ENCODE assay signal across 8 mouse cellular contexts in genomic region chr4:148429686-148430085, GRCm38 (mm10). TPM values are rescaled to one million over a fixed set of nuclear protein-coding genes. Genes with fewer than 3 reads are reported as not detected.
DNase-seq lines count a peak whose midpoint lies in the region; ATAC-seq and TF ChIP-seq lines count a peak whose summit lies in the region.

No protein-coding gene starts in this region.

- no peaks in the 10 kb centered on the region for H3K4me1 ChIP-seq in lung, postnatal 0 days (ENCODE audit: insufficient read depth, low read depth, low read length)

- no peak overlapping the region for H3K4me2 ChIP-seq in lung, postnatal 0 days (replicated peaks; ENCODE audit: low read depth, low read length)

- H3K4me3 ChIP-seq in C2C12 (ENCODE audit: insufficient read depth, poor library complexity, severe bottlenecking) = no peak overlapping the region
- no peak overlapping the region for H3K4me3 ChIP-seq in lung, postnatal 0 days (ENCODE audit: low read depth, low read length)

- no peak overlapping the region for H3K9ac ChIP-seq in lung, postnatal 0 days (replicated peaks; ENCODE audit: low read depth)

- H3K36me3 ChIP-seq in C2C12 (ENCODE audit: control insufficient read depth, insufficient read depth) = peaks cover 4% of the 10 kb centered on the region
- H3K36me3 ChIP-seq in lung, postnatal 0 days (ENCODE audit: insufficient read depth, low read length) = no peaks in the 10 kb centered on the region

- peak; percentile 67 for ATAC-seq in common myeloid progenitor, adult 5-6 weeks (replicated peaks; ENCODE audit: low read depth, poor library complexity, severe bottlenecking)
- ATAC-seq in lung, postnatal 0 days = peak; percentile 16; the same call in 1 of the 2 replicates

- WGBS in lung, postnatal 0 days = 28% methylated on average over 6 of the region's 6 CpGs

- no peak for TF ChIP-seq EP300 in lung, postnatal 0 days (IDR thresholded peaks at IDR 0.05)

- H3K79me3 ChIP-seq in C2C12 (ENCODE audit: low read depth) = no peaks in the 10 kb centered on the region

- peak; percentile 38 for TF ChIP-seq CTCF in C2C12 (IDR thresholded peaks at IDR 0.05; ENCODE audit: control insufficient read depth, insufficient read depth, insufficient read length)
- TF ChIP-seq CTCF in lung, postnatal 0 days (IDR thresholded peaks at IDR 0.05) = peak; percentile 87

- H3K9me3 ChIP-seq in lung, postnatal 0 days (ENCODE audit: low read length) = no peaks in the 10 kb centered on the region

- H3K79me2 ChIP-seq in C2C12 (ENCODE audit: control insufficient read depth, insufficient read depth) = no peaks in the 10 kb centered on the region

- no peaks in the 10 kb centered on the region for H3K27me3 ChIP-seq in C2C12 (ENCODE audit: control insufficient read depth, insufficient read depth, insufficient read length)
- no peaks in the 10 kb centered on the region for H3K27me3 ChIP-seq in lung, postnatal 0 days (replicated peaks; ENCODE audit: insufficient read depth, low read length)

- H3ac ChIP-seq in C2C12 (ENCODE audit: control insufficient read depth, insufficient read length, low read depth) = no peak overlapping the region

- DNase-seq in ZHBTc4 (ENCODE audit: low read depth, low spot score) = peak; percentile 86
- peak; percentile 47 to 50 for DNase-seq in gastrocnemius, postnatal 36 days
- peak; percentile 46 to 88 for DNase-seq in kidney, postnatal 36 days
- DNase-seq in lung, postnatal 0 days (ENCODE audit: low spot score) = peak; percentile 67
- DNase-seq in retina, adult 2 months (ENCODE audit: low read depth, low spot score) = peak; percentile 44
- peak; percentile 22 for DNase-seq in urinary bladder, postnatal 36 days (ENCODE audit: low spot score in 2 of 2)

- H3K27ac ChIP-seq in lung, postnatal 0 days (ENCODE audit: low read length) = no peak overlapping the region

- intact Hi-C loops in gastrocnemius, postnatal 36 days (cut with DNase I) = loop anchor here (2.0 to 5.0 kb wide), 2 partner anchors 142 to 259 kb away; partner anchors contain the start of gene Disp3

TF ChIP-seq in C2C12, 6 proteins besides CTCF, POLR2A, EP300 and RAD21:
- TF ChIP-seq CEBPB (IDR thresholded peaks at IDR 0.05; ENCODE audit: low read depth) = no peak
- no peak for TF ChIP-seq MYOD1 (IDR thresholded peaks at IDR 0.05; ENCODE audit: control insufficient read depth, insufficient read length, low read depth)
- no peak for TF ChIP-seq USF1 (IDR thresholded peaks at IDR 0.05; ENCODE audit: low read depth)
- no peak for TF ChIP-seq MAX (IDR thresholded peaks at IDR 0.05)
- no peak for TF ChIP-seq FOSL1 (IDR thresholded peaks at IDR 0.05; ENCODE audit: insufficient read depth, low read length, poor library complexity, severe bottlenecking)
- no peak for TF ChIP-seq MYOG (IDR thresholded peaks at IDR 0.05; ENCODE audit: control insufficient read depth, extremely low read depth, insufficient read length)

RNA-seq across cellular contexts. Expression of gene Ubiad1, which starts 14.9 kb away (rescaled TPM):
- 19.7 TPM for polyA plus RNA-seq in C2C12 (2012; fragmentation: generic; extraction: Trizol)
- 9.9 and 11.3 TPM in 2 replicates for total RNA-seq in common myeloid progenitor, adult 5-6 weeks (2017)
- 10 to 100 TPM; 10.7 to 11.6 TPM for total RNA-seq in gastrocnemius, postnatal 36 days (2021)
- 11.4 and 11.5 TPM in 2 replicates for polyA plus RNA-seq in lung, postnatal 0 days (2015; fragmentation: Nextera tagmentation; extraction: Ambion mirVana)

RNA-seq across cellular contexts. Expression of gene Mtor, which starts 18.7 kb away (rescaled TPM):
- polyA plus RNA-seq in C2C12 (2012; fragmentation: generic; extraction: Trizol) = 20.0 TPM
- 19.0 and 19.4 TPM in 2 replicates for total RNA-seq in common myeloid progenitor, adult 5-6 weeks (2017)
- 10 to 100 TPM; 28.6 to 35.8 TPM for total RNA-seq in gastrocnemius, postnatal 36 days (2021)
- polyA plus RNA-seq in lung, postnatal 0 days (2015; fragmentation: Nextera tagmentation; extraction: Ambion mirVana) = 11.1 and 15.8 TPM in 2 replicates

Comparison
In these comparisons a context has a peak if more than half of its experiments do, and no peak if none do; other contexts are left out.
1. DNase-seq: peak in every context shown above with its lines; median percentile 86 in ZHBTc4; 67 in kidney, postnatal 36 days; 67 in lung, postnatal 0 days; 48 in gastrocnemius, postnatal 36 days; 44 in retina, adult 2 months; 22 in urinary bladder, postnatal 36 days.